Mouse (Mus musculus): ENCODE data around the gene Dst.

DNA sequence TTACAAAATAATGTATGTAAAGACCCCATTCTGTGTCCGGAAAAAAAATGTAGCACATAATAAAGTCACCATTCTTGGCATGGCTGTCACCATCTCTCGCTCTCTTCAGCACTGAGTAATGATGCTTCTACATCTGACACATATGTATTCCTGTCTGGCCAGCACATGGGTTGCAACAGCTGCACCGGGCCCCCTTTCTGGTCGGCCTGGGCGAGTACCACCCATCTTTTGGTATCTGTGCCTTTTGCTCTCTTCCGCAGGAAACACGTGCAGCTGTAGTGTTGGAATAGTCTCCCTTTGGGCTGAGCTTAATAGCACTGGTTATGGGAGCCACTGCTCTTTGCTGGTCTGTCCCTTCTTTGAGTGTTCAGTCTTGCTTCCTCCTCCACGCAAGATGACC lies 135.3 kb downstream of the Dst start:
- TF ChIP-seq EP300 (IDR thresholded peaks at IDR 0.05; ENCODE audit: low read depth) (no peak), CTCF (IDR thresholded peaks at IDR 0.05; ENCODE audit: low read depth) (no peak)

Data from liver, embryonic 14.5 days (tissue).